Mouse (Mus musculus): Measurements from ENCODE around the gene Stat5a.

The Stat5a gene

GRCm38 (mm10) chr11:100858935-100859578, at the start of gene Stat5a:
Stat5a (plus strand) TSS chr11:100859351.
- in situ Hi-C loops (cut with MboI; ENCODE audit: low sequenced_read_pairs), result no loop called here

DNA sequence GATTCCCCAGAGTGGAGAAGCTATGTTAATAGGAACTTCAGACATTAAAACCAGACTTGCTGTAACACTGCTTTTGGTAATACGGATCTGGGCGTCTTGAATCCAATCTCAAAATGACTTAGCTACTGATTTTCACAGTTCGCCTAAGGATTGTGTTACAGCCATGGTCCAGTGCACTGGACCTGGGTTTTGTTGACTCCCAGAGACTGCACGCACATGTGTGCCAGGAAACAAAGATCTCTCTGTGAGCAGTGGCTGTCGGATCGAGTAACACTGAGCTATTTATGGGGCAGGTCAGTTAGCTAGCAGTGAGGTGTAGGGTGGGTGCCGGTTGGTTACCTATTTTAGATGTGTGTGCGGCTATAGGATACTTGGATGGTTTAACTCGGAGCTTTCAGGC, 48.6 kb upstream of the Stat5a start:
- in situ Hi-C loops (cut with MboI; ENCODE audit: low sequenced_read_pairs), result no loop called here

DNA sequence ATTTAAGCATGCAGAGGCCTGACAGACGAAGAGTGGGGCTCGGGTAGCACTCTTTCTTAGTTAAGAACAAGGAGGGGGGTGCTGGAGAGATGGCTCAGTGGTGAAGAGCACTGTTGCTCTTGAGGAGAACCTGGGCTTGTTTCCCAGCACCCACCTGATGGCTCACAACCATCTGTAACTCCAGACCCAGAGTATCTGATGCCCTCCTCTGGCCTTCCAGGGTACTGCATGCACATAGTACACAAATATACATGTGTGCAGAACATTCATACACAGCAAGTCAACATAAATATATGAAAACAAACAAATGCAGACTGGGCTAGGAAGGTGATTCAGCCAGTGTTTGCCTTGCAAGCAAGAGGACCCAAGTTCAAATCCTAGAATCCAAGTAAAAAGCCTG, 48.0 kb upstream of the Stat5a start:
- in situ Hi-C loops (cut with MboI; ENCODE audit: low sequenced_read_pairs), result no loop called here

GRCm38 (mm10) chr11:100814498-100814897, 44.7 kb upstream of the Stat5a start:
- in situ Hi-C loops (cut with MboI; ENCODE audit: low sequenced_read_pairs), result no loop called here

GRCm38 (mm10) chr11:100816342-100816741, 42.8 kb upstream of the Stat5a start:
- in situ Hi-C loops (cut with MboI; ENCODE audit: low sequenced_read_pairs), result no loop called here

GRCm38 (mm10) chr11:100816801-100817200, 42.4 kb upstream of the Stat5a start:
- in situ Hi-C loops (cut with MboI; ENCODE audit: low sequenced_read_pairs), result no loop called here

GRCm38 (mm10) chr11:100817311-100817710, 41.8 kb upstream of the Stat5a start:
- in situ Hi-C loops (cut with MboI; ENCODE audit: low sequenced_read_pairs), result no loop called here

GRCm38 (mm10) chr11:100818359-100819012, 40.7 kb upstream of the Stat5a start:
- in situ Hi-C loops (cut with MboI; ENCODE audit: low sequenced_read_pairs), result no loop called here

- in situ Hi-C loops (cut with MboI; ENCODE audit: low sequenced_read_pairs), result no loop called here
Measured at GRCm38 (mm10) chr11:100819048-100819447, 40.1 kb upstream of the Stat5a start.

- in situ Hi-C loops (cut with MboI; ENCODE audit: low sequenced_read_pairs), result no loop called here
Measured at GRCm38 (mm10) chr11:100819626-100820025, 39.5 kb upstream of the Stat5a start.

DNA sequence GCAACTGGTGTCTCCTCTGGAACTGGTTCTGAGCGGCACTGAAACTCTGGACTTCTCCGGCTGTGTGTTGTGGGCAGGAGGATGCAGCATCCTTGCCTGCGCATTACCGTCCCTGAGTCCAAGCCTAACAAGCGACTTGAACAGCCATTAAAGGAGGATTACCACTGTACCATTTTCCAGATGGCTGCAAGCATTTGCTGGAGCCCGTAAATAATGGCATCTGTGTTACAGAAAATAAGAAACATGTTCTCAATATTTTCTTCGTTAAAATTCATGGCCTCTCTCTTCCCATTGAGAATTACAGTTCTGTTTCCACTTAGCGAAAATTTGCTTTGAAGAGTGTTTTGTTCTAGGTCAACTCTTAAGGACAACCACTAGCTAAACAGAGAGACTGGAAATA, 39.1 kb upstream of the Stat5a start:
- in situ Hi-C loops (cut with MboI; ENCODE audit: low sequenced_read_pairs), result no loop called here

- in situ Hi-C loops (cut with MboI; ENCODE audit: low sequenced_read_pairs), result no loop called here
Measured at GRCm38 (mm10) chr11:100821605-100822220, 37.4 kb upstream of the Stat5a start.

DNA sequence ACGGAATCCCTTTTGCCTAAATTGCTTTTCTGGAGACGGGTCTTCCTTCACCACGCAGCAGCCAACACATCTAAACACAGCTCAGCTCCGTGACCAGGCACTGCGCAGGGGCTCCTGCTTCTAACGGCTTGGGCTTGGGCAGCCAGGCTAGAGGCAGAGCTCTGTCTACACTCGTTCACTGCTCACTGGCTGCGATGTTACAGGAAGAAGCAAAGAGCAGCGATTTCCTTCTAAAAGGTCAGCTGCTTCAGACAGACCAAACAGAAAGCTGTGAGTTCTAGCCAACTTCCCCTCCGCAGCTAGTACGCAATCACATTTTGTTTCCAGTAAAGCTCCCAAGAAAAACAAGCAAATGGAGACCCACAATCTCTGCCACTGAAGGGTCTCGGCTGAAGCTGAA, 36.8 kb upstream of the Stat5a start:
- in situ Hi-C loops (cut with MboI; ENCODE audit: low sequenced_read_pairs), result no loop called here

- in situ Hi-C loops (cut with MboI; ENCODE audit: low sequenced_read_pairs), result no loop called here
Measured at GRCm38 (mm10) chr11:100823543-100824313, 35.4 kb upstream of the Stat5a start.

- in situ Hi-C loops (cut with MboI; ENCODE audit: low sequenced_read_pairs), result no loop called here
Measured at GRCm38 (mm10) chr11:100824496-100824895, 34.7 kb upstream of the Stat5a start.

- in situ Hi-C loops (cut with MboI; ENCODE audit: low sequenced_read_pairs), result no loop called here
Measured at GRCm38 (mm10) chr11:100825451-100825850, 33.7 kb upstream of the Stat5a start.

DNA sequence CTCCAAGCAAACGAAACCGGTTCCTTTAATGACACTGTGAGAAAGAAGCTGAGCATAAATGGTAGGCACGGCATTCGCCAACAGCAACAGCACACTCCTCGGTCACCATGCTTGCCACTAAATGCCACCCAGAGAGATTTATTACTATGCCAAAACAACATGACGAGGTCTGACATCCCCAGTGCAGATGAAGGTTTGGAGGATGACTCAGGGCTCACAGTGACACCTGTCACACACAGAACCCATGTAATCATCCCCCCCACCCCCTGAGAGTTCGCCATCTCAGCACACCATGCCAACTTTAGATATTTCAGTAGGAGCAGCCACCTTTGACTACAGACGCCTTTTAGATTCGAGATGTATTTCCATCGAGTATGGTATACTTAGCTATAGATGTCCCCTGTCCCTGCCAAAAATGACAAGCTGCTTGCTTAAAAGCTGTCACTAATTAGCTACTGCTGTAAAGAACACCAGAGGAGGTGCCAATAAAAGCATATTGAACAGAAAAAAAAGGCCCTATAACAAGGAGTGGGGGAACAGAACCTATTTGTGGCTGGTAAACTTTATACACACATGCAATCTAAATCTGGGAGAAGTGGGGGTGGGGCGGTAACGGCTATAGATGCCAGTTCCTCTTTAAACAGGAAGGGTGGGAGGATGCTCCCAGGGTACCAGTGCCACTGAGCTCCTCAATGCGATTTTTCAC, 32.8 kb upstream of the Stat5a start:
- in situ Hi-C loops (cut with MboI; ENCODE audit: low sequenced_read_pairs), result no loop called here

DNA sequence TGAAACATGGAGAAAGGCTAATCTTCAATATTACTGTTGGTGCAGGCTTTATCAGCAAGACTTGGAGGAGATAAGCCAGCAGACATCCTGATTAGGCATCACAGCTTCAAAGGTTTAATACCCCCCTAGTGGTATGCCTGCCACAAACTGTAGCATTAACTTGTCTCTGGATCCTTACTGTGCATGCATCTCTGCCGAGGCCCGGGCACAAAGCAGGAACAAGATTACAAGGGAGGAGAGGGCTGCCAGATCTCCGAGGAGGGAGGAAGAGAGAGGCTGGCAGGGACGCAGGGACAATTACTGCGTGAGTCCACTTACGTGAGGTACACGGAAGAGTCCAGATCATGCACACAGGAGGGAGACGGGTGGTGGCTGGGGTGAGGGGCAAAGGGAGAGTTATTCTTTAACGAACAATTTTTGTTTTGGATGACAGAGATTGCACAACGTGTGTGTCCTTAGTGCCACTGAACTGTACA, 30.4 kb upstream of the Stat5a start:
- in situ Hi-C loops (cut with MboI; ENCODE audit: low sequenced_read_pairs), result no loop called here

- in situ Hi-C loops (cut with MboI; ENCODE audit: low sequenced_read_pairs), result no loop called here
Measured at GRCm38 (mm10) chr11:100829691-100830090, 29.5 kb upstream of the Stat5a start.

DNA sequence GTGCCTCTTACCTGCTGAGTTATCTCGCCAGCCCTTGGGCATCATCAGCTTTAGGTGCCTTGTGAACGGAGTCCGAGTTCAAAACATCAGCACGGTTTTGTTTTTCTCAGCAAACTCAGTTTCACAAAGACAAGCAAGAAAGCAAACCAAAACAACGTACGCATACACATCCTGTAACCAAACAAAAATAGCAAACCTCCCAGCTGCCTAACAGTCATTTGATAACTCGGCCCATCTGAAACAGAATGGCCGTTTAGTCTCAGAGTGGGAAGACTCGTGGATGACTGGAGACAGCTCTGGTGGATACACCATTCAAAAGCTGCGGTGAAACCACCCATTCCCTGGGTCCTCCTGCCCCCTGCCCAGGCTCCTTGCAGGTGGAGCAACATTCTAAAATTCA, 27.8 kb upstream of the Stat5a start:
- in situ Hi-C loops (cut with MboI; ENCODE audit: low sequenced_read_pairs), result no loop called here

DNA sequence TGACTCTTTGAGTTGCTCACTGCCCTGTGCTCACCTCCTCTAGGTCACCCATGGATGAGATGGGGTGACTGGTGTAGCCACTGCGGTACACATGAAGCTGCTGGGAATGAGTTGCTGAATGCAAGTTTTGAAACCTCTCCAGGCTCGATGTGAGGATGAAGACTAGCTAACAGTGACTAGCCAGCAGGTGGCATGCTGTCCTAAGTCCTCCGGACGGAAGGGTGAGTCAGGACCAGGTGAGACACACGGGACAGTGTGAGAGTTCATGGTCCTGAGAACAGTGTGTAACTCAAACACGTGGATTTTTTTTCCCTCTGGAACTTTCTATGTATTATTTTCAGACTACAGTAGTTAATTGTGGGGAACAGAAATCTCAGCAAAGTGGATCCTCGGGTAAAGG, 25.7 kb upstream of the Stat5a start:
- in situ Hi-C loops (cut with MboI; ENCODE audit: low sequenced_read_pairs), result no loop called here
